Mouse (Mus musculus) hindbrain, embryonic 14.5 days (tissue): ENCODE results near the gene Cck. TPM values are rescaled to one million over a fixed set of nuclear protein-coding genes. Genes with fewer than 3 reads are reported as not detected.

Experiments
- ATAC-seq: fragments of 200-750 bp; cut with Nextera tagmentation; 2 replicates; pipeline ENCODE4 v1.8.0; 2017; ENCODE audit warnings: moderate number of reproducible peaks, mild to moderate bottlenecking, moderate TSS enrichment, moderate library complexity; ENCODE audit not compliant: low FRiP score
- DNase-seq: peaks from one replicate; pipeline ENCODE4 v3.0.0-alpha.2; 2015; ENCODE audit warnings: low spot score
- H3K27ac ChIP-seq: fragments of 300-500 bp; sonication (generic); 2 replicates; pipeline ENCODE4 v1.5.1; 2014; ENCODE audit warnings: mild to moderate bottlenecking, moderate library complexity
- H3K27me3 ChIP-seq: fragments of 300-500 bp; sonication (generic); 2 replicates; pipeline ENCODE4 v1.6.1; 2014; ENCODE audit warnings: mild to moderate bottlenecking, low read length, mixed read lengths; ENCODE audit not compliant: control insufficient read depth, insufficient read depth
- H3K36me3 ChIP-seq: fragments of 300-500 bp; sonication (generic); replicated peaks from 2 replicates; pipeline ENCODE4 v1.6.1; 2014; ENCODE audit not compliant: control insufficient read depth, insufficient read depth
- H3K4me1 ChIP-seq: fragments of 300-500 bp; sonication (generic); replicated peaks from 2 replicates; pipeline ENCODE4 v1.6.1; 2014; ENCODE audit warnings: antibody characterized with exemption, low read length, mixed read lengths; ENCODE audit not compliant: control insufficient read depth, insufficient read depth
- H3K4me2 ChIP-seq: fragments of 300-500 bp; sonication (generic); replicated peaks from 2 replicates; pipeline ENCODE4 v1.6.1; 2014; ENCODE audit warnings: mild to moderate bottlenecking, moderate library complexity
- H3K4me3 ChIP-seq: fragments of 300-500 bp; sonication (generic); replicated peaks from 2 replicates; pipeline ENCODE4 v1.5.1; 2014; ENCODE audit warnings: mild to moderate bottlenecking, low read length
- H3K9ac ChIP-seq: fragments of 300-500 bp; sonication (generic); 2 replicates; pipeline ENCODE4 v1.6.1; 2014
- H3K9me3 ChIP-seq: fragments of 300-500 bp; sonication (generic); 2 replicates; pipeline ENCODE4 v1.6.1; 2016; ENCODE audit warnings: low read length; ENCODE audit not compliant: control insufficient read depth
- WGBS: fragments of 180-500 bp; shearing (Covaris S2); extraction: QIAGEN DNeasy Blood & Tissue Kit; methylation state at CpG from one replicate; pipeline ENCODE4 v1.1.7; 2014; 5-methylcytosine and 5-hydroxymethylcytosine counted together
- polyA plus RNA-seq: library from polyadenylated mRNA; unstranded; fragments of >200 nt; fragmentation: Nextera tagmentation; extraction: Ambion mirVana; gene quantifications from 2 replicates; pipeline ENCODE4 v1.2.1, GENCODE M21; 2014

Cck gene
- polyA plus RNA-seq, 1 experiment from 2014 or later: 73.5 TPM

GRCm38 (mm10) chr9:121505346-121505745 is 9.9 kb upstream of the Cck start:
- H3K27me3 ChIP-seq: no peaks in the 10 kb centered on the region
- H3K9ac ChIP-seq: no peak overlapping the region
- ATAC-seq (no peak), DNase-seq (no peak)
- WGBS: 89% methylated on average over 8 of the region's 8 CpGs
- no peaks in the 10 kb centered on the region for H3K4me1 ChIP-seq
- H3K36me3 ChIP-seq: no peaks in the 10 kb centered on the region
- no peak overlapping the region for H3K4me2 ChIP-seq
- H3K9me3 ChIP-seq: no peaks in the 10 kb centered on the region
- H3K27ac ChIP-seq: no peak overlapping the region
- H3K4me3 ChIP-seq: no peak overlapping the region

DNA sequence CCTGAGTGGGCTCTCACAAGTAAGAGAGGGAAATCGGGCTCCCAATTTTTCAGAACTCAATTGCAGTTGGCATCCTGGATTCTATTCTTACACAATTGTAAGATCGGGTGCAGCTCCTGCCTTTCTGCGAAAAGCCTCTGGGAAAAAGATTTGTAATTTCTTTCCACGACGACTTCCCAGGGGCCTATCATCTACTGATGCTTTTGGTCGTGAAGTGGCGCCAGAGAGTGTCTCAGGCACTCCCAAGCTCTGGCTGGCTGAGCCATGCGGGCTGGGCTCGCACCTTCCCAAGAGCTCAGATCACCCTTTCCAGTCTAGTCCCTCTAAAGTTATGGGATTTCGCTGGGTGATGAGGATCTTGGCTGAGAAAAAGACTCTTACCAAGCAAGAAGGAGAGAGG is 608 bp upstream of the Cck start:
- no peak overlapping the region for H3K27ac ChIP-seq
- ATAC-seq (no peak), DNase-seq (no peak)
- H3K4me3 ChIP-seq: no peak overlapping the region
- peaks cover 53% of the 10 kb centered on the region for H3K27me3 ChIP-seq
- 28% methylated on average over 10 of the region's 10 CpGs for WGBS
- no peak overlapping the region for H3K9ac ChIP-seq
- H3K9me3 ChIP-seq: no peaks in the 10 kb centered on the region
- peaks cover 6% of the 10 kb centered on the region for H3K4me1 ChIP-seq
- H3K36me3 ChIP-seq: no peaks in the 10 kb centered on the region
- H3K4me2 ChIP-seq: no peak overlapping the region

DNA sequence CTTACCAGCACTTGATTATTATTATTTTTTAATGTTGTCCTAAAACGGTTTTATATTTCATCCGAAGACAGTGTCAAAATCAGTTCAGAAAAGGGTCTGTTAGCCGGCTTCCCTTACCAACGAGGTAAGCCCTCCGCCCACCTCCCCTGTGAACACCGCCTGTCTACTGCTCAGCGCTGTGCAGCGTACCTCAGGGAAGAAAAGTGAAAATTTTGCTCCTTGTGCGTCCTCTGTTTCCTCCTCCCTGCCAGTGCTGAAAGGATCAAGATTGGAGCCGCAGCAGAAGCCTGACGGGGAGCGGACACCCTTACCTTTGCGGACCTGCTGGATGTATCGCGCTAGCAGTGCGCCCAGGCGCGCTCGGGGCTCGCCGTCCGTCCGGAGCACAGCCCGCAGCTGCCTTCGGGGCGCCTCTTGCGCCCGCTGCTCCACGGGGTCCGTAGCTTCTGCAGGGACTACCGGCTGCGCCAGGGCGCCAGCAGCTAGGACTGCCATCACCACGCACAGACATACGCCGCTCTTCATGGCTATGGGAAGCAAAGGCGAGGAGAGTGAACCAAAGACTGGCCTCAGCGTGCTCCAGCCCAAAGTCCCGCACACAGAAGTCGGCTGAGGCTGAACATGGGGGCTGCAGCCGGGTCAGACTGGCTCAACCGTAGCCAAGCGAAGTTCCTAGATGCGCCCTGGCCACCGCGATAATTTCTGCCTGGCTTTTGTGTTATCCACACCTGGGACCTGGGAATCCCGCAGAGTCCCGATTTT is 1.3 kb downstream of the Cck start:
- Histone ChIP-seq H3K4me2 (peak overlapping the region; percentile 58), H3K4me3 (peak overlapping the region; percentile 36), H3K36me3 (no peaks in the 10 kb centered on the region), H3K9me3 (no peaks in the 10 kb centered on the region), H3K27me3 (peaks cover 53% of the 10 kb centered on the region), H3K4me1 (peaks cover 6% of the 10 kb centered on the region), H3K27ac (no peak overlapping the region), H3K9ac (peak overlapping the region; percentile 54)
- WGBS: 2% methylated on average over 47 of the region's 48 CpGs
- DNase-seq (no peak), ATAC-seq (no peak)

DNA sequence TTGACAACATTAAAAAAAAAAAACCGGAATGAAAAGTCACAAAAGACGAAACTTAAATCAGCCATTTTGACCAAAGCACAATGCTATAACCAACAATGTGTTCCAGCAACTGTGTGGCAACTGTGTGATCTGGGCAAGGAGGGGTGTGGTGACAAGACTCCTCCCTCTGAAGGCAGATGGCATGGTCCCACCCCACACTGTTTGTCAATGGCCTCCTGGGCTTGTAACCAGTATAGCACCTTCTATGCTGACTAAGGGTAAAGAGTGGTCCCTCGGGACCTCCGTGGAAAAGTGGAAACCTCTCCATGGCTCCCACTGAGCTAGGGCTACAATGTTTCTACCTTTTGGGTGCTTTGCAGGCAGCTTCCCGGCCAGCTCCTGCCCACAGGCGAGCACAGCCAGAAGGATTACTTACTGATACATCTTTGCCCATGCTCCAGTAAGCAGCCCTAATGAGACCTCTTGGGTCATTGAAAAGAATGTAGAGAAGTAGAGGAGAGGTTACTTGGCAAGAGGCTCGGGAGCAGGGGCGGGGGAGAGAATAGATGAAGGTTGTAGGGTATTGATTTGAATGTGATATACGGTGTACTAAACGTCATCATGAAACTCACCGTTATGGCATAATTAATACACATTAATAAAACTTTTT is 3.8 kb downstream of the Cck start:
- Histone ChIP-seq H3K27me3 (peaks cover 47% of the 10 kb centered on the region), H3K27ac (no peak overlapping the region), H3K36me3 (no peaks in the 10 kb centered on the region), H3K9ac (no peak overlapping the region), H3K4me3 (no peak overlapping the region), H3K9me3 (peaks cover 6% of the 10 kb centered on the region; the same call in 1 of the 2 replicates), H3K4me2 (no peak overlapping the region), H3K4me1 (peaks cover 6% of the 10 kb centered on the region)
- DNase-seq: no peak
- no peak for ATAC-seq
- WGBS: 70% methylated on average over 11 of the region's 11 CpGs

DNA sequence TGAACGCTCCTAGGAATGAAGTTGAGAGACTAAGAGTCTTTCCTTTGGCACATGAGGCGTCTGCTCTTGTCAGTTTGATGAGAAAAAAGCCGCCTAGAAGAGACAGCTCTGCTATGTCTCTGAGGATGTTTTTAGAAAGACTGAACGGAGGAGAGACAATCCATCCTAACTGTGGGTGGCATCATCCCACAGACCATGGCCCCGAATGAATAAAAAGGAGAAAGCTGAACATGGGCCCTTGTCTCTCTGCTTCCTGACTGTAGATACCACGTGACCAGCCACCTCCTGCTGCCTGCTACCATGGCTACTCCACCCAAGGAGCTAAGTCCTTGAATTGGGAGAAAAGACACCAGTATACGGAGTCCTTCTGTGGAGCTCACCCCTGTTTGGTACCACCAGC is 8.3 kb downstream of the Cck start:
- no peaks in the 10 kb centered on the region for H3K4me1 ChIP-seq
- no peak overlapping the region for H3K9ac ChIP-seq
- no peak for ATAC-seq
- H3K4me3 ChIP-seq: no peak overlapping the region
- peaks cover 6% of the 10 kb centered on the region; the same call in 1 of the 2 replicates for H3K9me3 ChIP-seq
- no peak overlapping the region for H3K27ac ChIP-seq
- 63% methylated on average over 7 of the region's 7 CpGs for WGBS
- no peaks in the 10 kb centered on the region for H3K36me3 ChIP-seq
- H3K27me3 ChIP-seq: peaks cover 2% of the 10 kb centered on the region
- no peak for DNase-seq
- no peak overlapping the region for H3K4me2 ChIP-seq

DNA sequence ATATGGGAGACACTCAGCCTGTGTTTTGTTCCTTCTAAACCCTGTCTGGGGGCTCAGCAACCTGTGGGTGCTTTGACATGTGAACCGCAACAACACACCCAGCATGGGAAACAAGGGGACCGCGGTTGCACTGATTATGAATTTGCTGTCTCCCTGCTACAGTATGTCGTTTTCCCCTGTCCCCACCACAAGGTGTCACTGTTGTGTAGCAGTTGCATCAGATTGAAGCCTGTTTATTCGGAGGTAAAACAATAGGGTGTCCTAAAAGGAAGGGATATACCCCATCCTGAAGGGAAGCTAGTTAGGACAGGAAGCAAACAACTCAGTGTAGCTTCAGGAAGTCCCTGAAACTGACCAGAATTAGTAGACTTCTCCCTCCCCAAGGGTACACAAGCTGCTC is 16.0 kb downstream of the Cck start:
- 35% methylated on average over 5 of the region's 5 CpGs for WGBS

DNA sequence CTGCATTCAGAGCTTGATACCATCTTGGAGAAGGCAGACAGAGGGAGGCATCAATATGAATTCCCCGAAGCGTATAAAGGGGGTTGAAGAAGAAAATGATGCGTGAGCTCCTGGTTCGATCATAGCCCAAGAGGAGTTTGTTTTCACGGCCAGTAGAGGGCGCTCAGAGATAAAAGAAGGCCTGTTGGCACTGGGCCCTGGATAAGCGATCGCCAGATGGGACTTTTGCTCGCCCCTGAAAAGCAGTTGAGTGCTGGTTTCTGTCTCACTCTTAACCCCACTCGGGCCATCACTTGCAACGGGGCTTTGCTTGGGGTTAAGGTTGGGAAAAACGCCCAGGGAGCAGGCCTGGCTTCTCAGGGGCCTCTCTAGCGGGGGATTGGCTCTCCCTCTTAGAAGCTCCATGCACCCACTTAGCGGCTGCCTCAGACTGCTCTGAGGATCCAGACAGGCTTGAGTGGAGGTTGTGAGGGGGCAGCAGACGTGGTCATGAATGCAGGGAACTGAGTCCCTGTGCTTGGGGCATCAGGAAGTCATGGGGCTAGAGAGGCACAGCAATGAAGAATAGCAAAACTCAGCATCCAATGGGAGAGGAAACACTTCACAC is 18.1 kb downstream of the Cck start:
- no peak overlapping the region for H3K27ac ChIP-seq
- 0 out of 2 replicates have a peak overlapping the region, but pooled peaks have one; percentile 2 for H3K4me2 ChIP-seq
- no peaks in the 10 kb centered on the region for H3K4me1 ChIP-seq
- 14% methylated on average over 15 of the region's 15 CpGs for WGBS
- no peaks in the 10 kb centered on the region for H3K27me3 ChIP-seq
- H3K9me3 ChIP-seq: no peaks in the 10 kb centered on the region
- peaks cover 28% of the 10 kb centered on the region for H3K36me3 ChIP-seq
- no peak overlapping the region for H3K9ac ChIP-seq
- ATAC-seq (peak; percentile 64; the same call in 1 of the 2 replicates), DNase-seq (peak; percentile 92)
- no peak overlapping the region for H3K4me3 ChIP-seq

More for the DNA sequence above, 16.0 kb downstream of the Cck start:
- Histone ChIP-seq H3K9ac (no peak overlapping the region), H3K27ac (no peak overlapping the region), H3K4me2 (no peak overlapping the region), H3K36me3 (peaks cover 8% of the 10 kb centered on the region; the same call in 1 of the 2 replicates), H3K4me3 (no peak overlapping the region), H3K9me3 (no peaks in the 10 kb centered on the region), H3K27me3 (no peaks in the 10 kb centered on the region), H3K4me1 (no peaks in the 10 kb centered on the region)
- ATAC-seq: no peak; the same call in 1 of the 2 replicates
- DNase-seq: peak; percentile 90

DNA sequence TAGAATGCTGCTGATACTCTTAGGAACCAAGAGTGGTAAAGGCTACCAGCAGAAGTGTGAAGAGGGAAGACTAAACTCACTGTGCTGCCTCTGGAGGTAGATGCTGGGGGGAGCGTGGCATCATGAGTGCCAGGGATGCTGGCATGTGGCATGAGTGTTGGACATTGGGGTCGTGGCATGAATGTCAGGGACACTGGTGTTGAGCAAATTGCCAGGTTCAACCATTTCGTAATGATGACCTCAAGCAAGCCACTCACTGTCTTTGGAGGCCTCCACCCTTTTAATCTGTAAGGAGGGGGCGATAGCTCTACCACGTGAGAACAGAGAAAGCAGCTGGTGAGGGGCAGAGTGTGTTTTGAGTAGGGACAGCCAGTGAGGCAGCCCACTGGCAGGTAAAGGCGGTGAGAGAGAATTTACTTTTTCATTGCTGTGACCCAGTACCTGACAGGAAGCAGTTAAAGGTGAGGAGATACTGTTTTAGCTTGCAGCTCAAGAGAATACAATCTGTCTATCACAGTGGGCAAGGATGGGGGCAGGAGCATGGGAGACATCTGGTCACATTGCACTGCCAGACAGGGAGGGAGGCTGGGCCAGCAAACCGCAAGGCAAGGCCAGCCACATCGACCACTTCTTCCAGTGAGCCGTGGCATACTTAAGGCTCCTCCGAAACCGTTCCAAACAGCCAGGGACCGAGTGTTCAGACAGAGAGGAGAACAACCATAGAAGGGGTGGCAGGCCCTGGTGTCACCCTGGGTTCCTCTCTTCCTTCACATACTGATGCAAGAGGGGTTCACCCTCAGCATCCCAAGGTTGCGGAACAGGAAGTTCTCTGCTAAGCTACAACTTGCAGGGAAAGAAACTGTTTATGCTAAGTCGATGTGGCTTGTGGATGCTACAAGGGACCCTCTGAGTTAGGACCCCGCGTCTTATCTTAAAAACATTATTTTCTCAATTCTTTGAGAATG is 19.7 kb downstream of the Cck start:
- H3K4me2 ChIP-seq: no peak overlapping the region
- H3K9me3 ChIP-seq: no peaks in the 10 kb centered on the region
- H3K4me1 ChIP-seq: no peaks in the 10 kb centered on the region
- no peak for DNase-seq
- 75% methylated on average over 16 of the region's 16 CpGs for WGBS
- no peak overlapping the region for H3K9ac ChIP-seq
- H3K27me3 ChIP-seq: no peaks in the 10 kb centered on the region
- H3K36me3 ChIP-seq: peaks cover 37% of the 10 kb centered on the region
- no peak overlapping the region for H3K27ac ChIP-seq
- no peak overlapping the region for H3K4me3 ChIP-seq
- ATAC-seq: no peak
